13 mouse cellular contexts compared by ENCODE assay signal in genomic region chr10:25408136-25408650, GRCm38 (mm10).
"Had no signal": no experiment of that assay in that cellular context is flagged by ENCODE, and none has a peak within 500 bp of the region (broad histone marks: within the 10 kb centered on the region; RNA-seq: fewer than 3 reads in every experiment).

No protein-coding gene starts in this region.

- H3K27me3 ChIP-seq: liver, embryonic 15.5 days; midbrain, embryonic 13.5 days; neural tube, embryonic 15.5 days had no signal

- H3K4me3 ChIP-seq: liver, embryonic 15.5 days; midbrain, embryonic 13.5 days; neural tube, embryonic 15.5 days had no signal

- H3K9ac ChIP-seq: liver, embryonic 15.5 days; midbrain, embryonic 13.5 days; neural tube, embryonic 15.5 days had no signal

- H3K4me2 ChIP-seq: liver, embryonic 11.5 days; liver, embryonic 15.5 days; midbrain, embryonic 13.5 days; neural tube, embryonic 15.5 days had no signal

- DNase-seq: kidney, adult 8-10 months; kidney, postnatal 36 days; layer of hippocampus, adult 9-11 months; layer of hippocampus, postnatal 36 days; lung, adult 2 months; lung, postnatal 36 days had no signal

- H3K27ac ChIP-seq: kidney, postnatal 0 days; liver, embryonic 15.5 days; midbrain, embryonic 13.5 days; neural tube, embryonic 15.5 days; stomach, postnatal 0 days had no signal

- H3K36me3 ChIP-seq: liver, embryonic 15.5 days; midbrain, embryonic 13.5 days; neural tube, embryonic 15.5 days had no signal

- H3K4me1 ChIP-seq: midbrain, embryonic 13.5 days; neural tube, embryonic 15.5 days had no signal

- H3K9me3 ChIP-seq: liver, embryonic 15.5 days; midbrain, embryonic 13.5 days; neural tube, embryonic 15.5 days had no signal

- ATAC-seq: lung, postnatal 0 days; midbrain, embryonic 13.5 days had no signal
